Mouse (Mus musculus): ENCODE measurements around the gene Mctp1.

The Mctp1 gene

GRCm38 (mm10) chr13:76824932-76825694 is 440.8 kb downstream of the Mctp1 start:
- DNase-seq (ENCODE audit: low spot score) = no peak

GRCm38 (mm10) chr13:76827738-76828137 is 443.4 kb downstream of the Mctp1 start:
- no peak for DNase-seq (ENCODE audit: low spot score)

GRCm38 (mm10) chr13:76838031-76838430 is 453.7 kb downstream of the Mctp1 start:
- no peak for DNase-seq (ENCODE audit: low spot score)

- DNase-seq (ENCODE audit: low spot score) = no peak
Observed at GRCm38 (mm10) chr13:76840712-76841111, 456.4 kb downstream of the Mctp1 start.

- DNase-seq (ENCODE audit: low spot score) = peak; percentile 72
Observed at GRCm38 (mm10) chr13:76844629-76845255, 460.4 kb downstream of the Mctp1 start.

- no peak for DNase-seq (ENCODE audit: low spot score)
Observed at GRCm38 (mm10) chr13:76850412-76851054, 466.2 kb downstream of the Mctp1 start.

DNA sequence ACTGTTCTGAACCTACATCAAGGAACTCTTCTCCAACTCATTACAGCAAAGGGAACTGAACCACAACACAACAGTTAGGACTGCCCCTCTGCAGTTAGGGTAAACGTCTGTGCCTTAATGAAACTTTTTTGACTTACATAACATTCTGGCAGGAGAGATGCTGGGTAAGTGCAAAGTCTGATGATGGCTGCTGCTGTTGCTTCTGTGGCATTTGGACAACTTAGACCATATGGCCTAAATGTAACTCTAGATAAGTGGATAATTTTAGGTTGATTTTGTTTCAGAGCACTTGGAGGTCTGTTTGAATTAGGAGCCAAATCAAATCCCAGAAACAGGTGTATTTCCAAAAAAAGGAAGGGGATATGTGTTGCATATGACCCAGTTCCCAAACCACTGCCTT is 470.0 kb downstream of the Mctp1 start:
- DNase-seq (ENCODE audit: low spot score) = no peak

DNA sequence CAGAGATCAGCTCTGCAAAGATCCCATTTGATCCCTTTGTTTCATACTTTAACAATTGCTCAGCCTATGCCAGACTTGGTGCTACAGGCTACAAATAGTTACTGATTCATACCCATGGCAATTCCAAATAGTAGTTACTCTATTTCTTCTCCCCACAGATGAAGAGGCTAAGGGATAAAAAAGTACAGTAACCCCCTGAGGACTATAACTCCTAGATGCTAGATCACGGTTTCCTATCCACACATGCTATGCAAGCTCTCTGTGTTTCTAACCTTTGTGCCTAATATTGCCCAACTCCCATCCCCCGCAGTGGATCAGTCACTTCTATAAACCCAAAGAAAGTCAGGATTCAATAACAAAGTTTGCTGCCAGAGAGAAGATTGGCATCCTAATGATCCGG is 470.7 kb downstream of the Mctp1 start:
- DNase-seq (ENCODE audit: low spot score) = no peak

GRCm38 (mm10) chr13:76857024-76857423 is 472.7 kb downstream of the Mctp1 start:
- no peak for DNase-seq (ENCODE audit: low spot score)

DNA sequence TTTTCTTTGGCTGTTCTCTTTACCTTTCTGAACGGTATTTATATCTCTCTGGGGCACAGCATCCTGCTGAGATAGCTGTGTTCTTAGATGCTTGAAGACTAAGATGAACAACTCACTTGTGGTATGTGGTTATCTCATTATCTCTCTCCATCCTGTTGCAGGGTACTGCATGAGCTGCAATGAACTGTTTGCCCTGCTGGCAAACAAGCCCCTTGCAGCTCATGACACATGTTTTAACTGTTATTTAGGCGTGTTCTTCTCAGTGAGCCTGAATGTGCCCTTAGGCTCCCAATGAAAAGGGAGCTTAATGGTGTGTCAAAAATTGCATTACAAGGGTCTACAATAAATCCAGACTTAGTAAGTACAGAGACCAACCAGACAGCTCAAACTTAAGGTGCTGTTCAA is 473.7 kb downstream of the Mctp1 start:
- DNase-seq (ENCODE audit: low spot score) = no peak

DNA sequence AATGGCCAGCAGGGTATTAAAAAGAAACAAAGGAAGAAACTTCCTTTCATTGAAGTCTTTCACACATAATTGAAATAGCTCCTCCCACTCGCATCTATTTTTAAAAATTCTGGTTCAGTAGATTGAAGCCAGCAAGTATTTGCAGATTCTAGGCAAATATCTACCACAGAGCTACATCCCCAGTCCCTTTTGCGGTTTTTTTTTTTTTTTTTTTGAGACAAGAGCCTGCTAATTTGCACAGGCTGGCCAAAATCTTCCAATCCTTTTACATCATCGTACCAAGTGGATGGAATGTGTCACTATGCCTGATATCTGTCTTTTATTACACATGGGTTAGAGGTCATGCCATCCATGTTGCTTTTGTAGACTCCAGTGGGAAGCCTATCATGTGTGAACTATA is 486.0 kb downstream of the Mctp1 start:
- DNase-seq (ENCODE audit: low spot score) = no peak

GRCm38 (mm10) chr13:76877887-76878763 is 493.8 kb downstream of the Mctp1 start:
- DNase-seq (ENCODE audit: low spot score) = no peak

DNA sequence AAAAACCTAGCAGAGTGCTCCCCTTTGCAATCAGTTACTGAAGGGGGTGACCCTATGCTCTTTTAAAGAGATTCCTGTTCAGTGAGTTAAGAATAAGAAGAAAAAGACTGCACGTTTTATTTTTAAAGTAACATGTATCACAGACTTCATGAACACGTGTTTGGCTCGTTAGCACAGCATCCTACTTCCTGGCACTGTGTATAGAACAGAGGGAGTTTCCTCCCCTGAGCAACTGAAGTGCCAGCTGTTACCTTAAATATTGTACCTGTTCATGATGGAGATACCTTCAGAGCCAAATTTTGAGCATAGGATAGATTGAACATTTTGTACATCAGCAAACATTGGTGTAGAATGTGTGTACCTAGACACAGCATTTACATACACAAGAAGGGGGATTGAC is 494.7 kb downstream of the Mctp1 start:
- no peak for DNase-seq (ENCODE audit: low spot score)

- no peak for DNase-seq (ENCODE audit: low spot score)
Observed at GRCm38 (mm10) chr13:76884517-76885092, 500.3 kb downstream of the Mctp1 start.

- DNase-seq (ENCODE audit: low spot score) = no peak
Observed at GRCm38 (mm10) chr13:76892987-76893386, 508.7 kb downstream of the Mctp1 start.

DNA sequence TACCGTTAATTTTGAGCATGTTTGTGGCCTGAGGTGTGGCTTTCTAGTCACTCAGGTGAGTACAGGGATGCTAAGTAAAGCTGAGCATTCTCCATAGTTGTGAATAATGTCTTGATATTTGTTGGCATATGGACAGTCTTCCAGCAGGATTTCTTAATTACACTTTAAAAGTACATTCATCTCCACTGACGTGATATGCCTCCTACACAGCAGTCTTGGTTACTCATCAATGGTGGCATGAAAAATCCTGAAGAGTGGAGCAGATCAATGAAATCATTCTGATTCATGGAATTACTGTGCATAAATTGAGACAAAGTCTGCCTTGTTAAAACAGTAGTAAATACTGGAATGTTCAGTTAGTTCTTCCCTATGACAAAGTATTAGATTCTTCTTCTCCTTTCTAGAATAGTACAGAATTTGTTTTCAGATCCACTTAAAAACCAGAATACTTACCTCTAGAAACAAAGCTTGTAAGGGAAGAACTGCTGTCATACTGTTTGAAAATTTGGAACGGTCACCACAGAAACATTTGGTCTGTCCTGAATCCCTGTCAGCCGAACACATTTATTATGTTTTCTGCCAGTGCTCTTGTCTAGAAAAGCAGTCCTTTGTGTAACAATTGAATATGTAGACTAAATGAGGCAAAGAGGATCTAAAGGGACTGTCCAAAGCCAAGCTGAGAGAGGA is 511.6 kb downstream of the Mctp1 start:
- DNase-seq (ENCODE audit: low spot score) = no peak

DNA sequence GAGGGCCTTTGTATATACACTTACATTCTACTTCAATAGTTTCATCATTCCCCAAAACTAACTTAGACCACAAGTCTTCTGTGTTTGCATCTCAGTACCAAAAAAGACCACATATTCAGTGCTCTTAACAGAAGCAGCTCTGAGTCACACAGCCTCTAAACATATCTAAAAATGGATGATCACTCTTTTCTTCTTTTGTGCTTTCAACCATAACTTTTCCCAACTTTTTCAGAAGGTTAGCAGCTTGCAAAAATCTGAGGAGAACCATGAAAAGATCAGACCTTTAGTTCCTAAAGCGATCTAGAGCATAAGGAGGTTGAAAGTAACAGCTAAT is 512.1 kb downstream of the Mctp1 start:
- no peak for DNase-seq (ENCODE audit: low spot score)

- DNase-seq (ENCODE audit: low spot score) = no peak
Observed at GRCm38 (mm10) chr13:76918321-76918720, 534.0 kb downstream of the Mctp1 start.

DNA sequence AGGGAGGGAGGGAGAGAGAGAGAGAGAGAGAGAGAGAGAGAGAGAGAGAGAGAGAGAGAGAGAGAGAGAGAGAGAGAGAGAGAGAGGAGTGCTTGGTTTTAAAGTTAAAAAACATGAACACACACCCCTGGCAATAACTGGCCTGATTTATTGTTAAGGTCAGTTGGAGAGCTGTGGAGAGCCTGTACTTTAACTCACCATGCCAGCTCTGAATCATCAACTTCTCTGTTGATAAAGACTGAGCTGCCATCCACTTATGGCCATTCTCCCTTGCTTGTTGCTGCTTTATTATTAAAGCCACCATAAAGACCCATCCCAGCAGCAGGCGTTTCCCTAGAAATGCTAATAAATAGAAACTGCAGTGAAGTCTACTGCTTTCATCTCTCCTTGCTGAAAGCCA is 542.5 kb downstream of the Mctp1 start:
- no peak for DNase-seq (ENCODE audit: low spot score)

GRCm38 (mm10) chr13:76927875-76928440 is 543.6 kb downstream of the Mctp1 start:
- DNase-seq (ENCODE audit: low spot score) = no peak

GRCm38 (mm10) chr13:76929152-76929551 is 544.8 kb downstream of the Mctp1 start:
- DNase-seq (ENCODE audit: low spot score) = no peak
